Mouse (Mus musculus) testis, adult 2 months (tissue): ENCODE data around the gene Igf1r.

ENCODE experiments used
- CTCF ChIP-seq: fragments of 200-500 bp; IDR thresholded peaks from 2 replicates; pipeline ENCODE4 v1.5.1; 2012; ENCODE audit warnings: low read depth, mild to moderate bottlenecking, inconsistent platforms, low read length, moderate library complexity; ENCODE audit not compliant: control insufficient read depth, insufficient read depth, insufficient replicate concordance
- POLR2A ChIP-seq: fragments of 200-500 bp; IDR thresholded peaks from 2 replicates; pipeline ENCODE4 v1.6.1; 2012; ENCODE audit warnings: low read depth, mild to moderate bottlenecking, inconsistent platforms, low read length, moderate library complexity; ENCODE audit not compliant: control insufficient read depth

DNA sequence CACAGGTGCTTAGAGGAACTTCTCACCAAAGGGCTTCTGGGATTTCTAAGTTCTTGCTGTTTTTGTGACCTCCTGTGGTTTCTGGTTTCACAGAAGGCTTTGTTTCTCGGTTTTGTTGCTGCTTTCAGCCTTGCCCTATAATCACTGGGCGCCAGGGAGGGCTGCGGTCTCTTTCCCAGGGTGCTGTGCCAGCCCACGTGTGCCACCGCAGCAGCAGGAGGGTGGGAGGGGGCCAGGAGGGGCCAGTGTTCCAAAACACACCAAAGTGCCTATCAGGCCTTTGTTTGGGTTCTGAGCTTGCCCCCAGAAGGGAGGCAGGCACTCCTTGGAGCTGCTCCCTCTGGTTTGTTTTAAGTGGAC is 110.2 kb downstream of the Igf1r start:
- TF ChIP-seq CTCF (no peak), POLR2A (no peak)
